Mouse (Mus musculus): ENCODE results near the gene Azi2. TPM values are rescaled to one million over a fixed set of nuclear protein-coding genes. Genes with fewer than 3 reads are reported as not detected.

The Azi2 gene
- total RNA-seq, 2 experiments from 2014 or later, result 50.3 to 56.3 TPM

GRCm38 (mm10) chr9:118073358-118073757 lies 33.1 kb downstream of the Azi2 start:
- no peak for ATAC-seq (replicated peaks; ENCODE audit: low FRiP score, poor library complexity, severe bottlenecking)

GRCm38 (mm10) chr9:118082575-118083431 lies 42.5 kb downstream of the Azi2 start:
- peak; percentile 52; the same call in 1 of the 2 replicates for ATAC-seq (replicated peaks; ENCODE audit: low FRiP score, poor library complexity, severe bottlenecking)

- no peak for ATAC-seq (replicated peaks; ENCODE audit: low FRiP score, poor library complexity, severe bottlenecking)
Measured at GRCm38 (mm10) chr9:118083834-118084233, 43.5 kb downstream of the Azi2 start.

- ATAC-seq (replicated peaks; ENCODE audit: low FRiP score, poor library complexity, severe bottlenecking), result no peak
Measured at GRCm38 (mm10) chr9:118099395-118099794, 59.1 kb downstream of the Azi2 start.

GRCm38 (mm10) chr9:118100484-118100883 lies 60.2 kb downstream of the Azi2 start:
- no peak for ATAC-seq (replicated peaks; ENCODE audit: low FRiP score, poor library complexity, severe bottlenecking)

GRCm38 (mm10) chr9:118101802-118102201 lies 61.5 kb downstream of the Azi2 start:
- no peak for ATAC-seq (replicated peaks; ENCODE audit: low FRiP score, poor library complexity, severe bottlenecking)

GRCm38 (mm10) chr9:118108527-118109011 lies 68.3 kb downstream of the Azi2 start:
- ATAC-seq (replicated peaks; ENCODE audit: low FRiP score, poor library complexity, severe bottlenecking), result no peak

- no peak for ATAC-seq (replicated peaks; ENCODE audit: low FRiP score, poor library complexity, severe bottlenecking)
Measured at GRCm38 (mm10) chr9:118109697-118110359, 69.5 kb downstream of the Azi2 start.

GRCm38 (mm10) chr9:118110360-118110710 lies 70.0 kb downstream of the Azi2 start:
- no peak for ATAC-seq (replicated peaks; ENCODE audit: low FRiP score, poor library complexity, severe bottlenecking)

Other genes with a start within 250 kb of the Azi2 start
- 13.2 and 36.3 TPM in 2 replicates for gene Cmc1, start 109.7 kb downstream of the Azi2 start, total RNA-seq (2015; ENCODE audit: low replicate concordance)
- 3.3 and 11.7 TPM in 2 replicates for gene Cmc1, start 109.7 kb downstream of the Azi2 start, total RNA-seq (2017; ENCODE audit: low replicate concordance)

Data from erythroblast, adult 5-6 weeks (primary cell).